Mouse (Mus musculus) ES-E14 (cell line): ENCODE data around the gene Ptprs.

ENCODE experiments used
- CHD2 ChIP-seq: IDR thresholded peaks from 2 replicates; pipeline ENCODE4 v1.6.1; 2014; ENCODE audit warnings: mild to moderate bottlenecking, low read depth, low read length, inconsistent platforms
- HCFC1 ChIP-seq: IDR thresholded peaks from 2 replicates; pipeline ENCODE4 v1.6.1; 2012; ENCODE audit warnings: low read length, inconsistent platforms, borderline replicate concordance; ENCODE audit not compliant: insufficient read depth
- ZNF384 ChIP-seq: IDR thresholded peaks from 2 replicates; pipeline ENCODE4 v1.6.1; 2012; ENCODE audit warnings: low read depth, low read length, inconsistent platforms

DNA sequence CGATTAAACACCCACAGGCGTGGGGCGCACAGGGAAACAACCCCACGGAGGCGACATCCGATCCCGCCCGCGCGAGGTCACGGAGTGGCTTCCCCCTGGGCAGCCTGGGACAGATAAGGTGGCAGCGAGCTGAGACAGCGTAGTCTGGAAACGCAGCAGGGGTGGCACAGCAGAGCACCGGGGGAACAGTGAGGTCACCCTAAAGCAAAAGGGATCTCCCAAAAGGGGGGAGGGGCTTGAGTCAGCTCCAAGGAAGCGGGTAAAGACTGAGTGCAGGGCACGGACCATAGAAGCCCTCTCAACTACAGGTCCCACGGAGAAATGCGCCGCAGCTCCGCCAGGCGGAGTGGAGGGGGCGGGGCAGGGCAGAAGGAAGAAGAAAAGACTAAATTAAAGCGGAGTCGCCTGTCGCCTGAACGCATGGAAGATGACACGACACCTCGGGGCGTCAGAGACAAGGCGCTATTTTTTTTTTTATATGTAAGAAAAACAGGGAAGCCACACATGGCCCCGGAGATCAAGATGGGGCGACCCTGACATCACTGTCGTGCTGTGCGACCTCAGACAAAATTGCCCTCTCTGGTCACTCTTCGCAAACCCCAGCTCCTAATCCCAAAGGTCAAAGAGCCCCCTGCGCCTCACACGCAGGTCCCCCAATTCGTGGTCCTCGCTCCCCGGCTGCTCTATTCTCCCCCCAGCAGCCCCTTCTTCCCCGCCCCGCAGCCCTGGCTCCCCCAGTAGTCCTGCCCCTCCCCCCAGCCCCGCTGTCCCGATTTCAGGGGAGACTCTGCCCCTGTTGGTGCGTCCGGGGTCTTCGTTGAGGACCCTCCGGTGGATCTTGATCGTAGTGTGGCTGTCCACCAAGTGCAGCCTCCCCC is 3.3 kb downstream of the Ptprs start:
- no peak for TF ChIP-seq CHD2
- no peak for TF ChIP-seq HCFC1
- no peak for TF ChIP-seq ZNF384
